Mouse (Mus musculus) CH12.LX (cell line): ENCODE measurements around the gene Tlr3. TPM values are rescaled to one million over a fixed set of nuclear protein-coding genes. Genes with fewer than 3 reads are reported as not detected.

Experiments used
- DNase-seq: peaks from one replicate; pipeline ENCODE4 v3.0.0-alpha.2; 2013; ENCODE audit errors: extremely low read depth
- H3K27ac ChIP-seq: 2 replicates; pipeline ENCODE4 v1.5.1; 2012; ENCODE audit warnings: low read depth, mild to moderate bottlenecking, control low read depth, moderate library complexity; ENCODE audit not compliant: insufficient read depth
- H3K27me3 ChIP-seq: replicated peaks from 2 replicates; pipeline ENCODE3; 2012; ENCODE audit warnings: inconsistent platforms
- H3K36me3 ChIP-seq, 2 experiments: replicated peaks in 1 of 2; 2 replicates each; pipeline versions ENCODE3 to v1.6.1; 2012; ENCODE audit warnings: inconsistent platforms in 1 of 2, low read length in 1 of 2, mild to moderate bottlenecking in 1 of 2, mixed read lengths in 1 of 2, moderate library complexity in 1 of 2; ENCODE audit not compliant: control insufficient read depth in 1 of 2, insufficient read depth in 1 of 2
- H3K4me1 ChIP-seq, 2 experiments: 2 replicates each; pipeline ENCODE4 v1.6.1; 2012; ENCODE audit warnings: inconsistent platforms in 1 of 2, moderate library complexity in 1 of 2; ENCODE audit not compliant: insufficient read depth in 2 of 2, control insufficient read depth in 1 of 2
- H3K4me2 ChIP-seq: 2 replicates; pipeline ENCODE4 v1.6.1; 2012; ENCODE audit warnings: low read depth, mild to moderate bottlenecking, control low read depth; ENCODE audit not compliant: poor library complexity, insufficient read depth, severe bottlenecking
- H3K4me3 ChIP-seq, 3 experiments: fragments of 150-350 bp in 1 of 3; sonication (generic) in 1 of 3; replicated peaks in 1 of 3; 2 replicates each; pipeline versions ENCODE3 to v1.5.1; 2011 to 2012; ENCODE audit warnings: low read depth in 2 of 3, low read length in 2 of 3, mild to moderate bottlenecking in 2 of 3, moderate library complexity in 2 of 3, control low read depth in 1 of 3, improper control_type of control experiment in 1 of 3, inconsistent platforms in 1 of 3, mixed read lengths in 1 of 3; ENCODE audit not compliant: poor library complexity in 1 of 3
- H3K79me2 ChIP-seq: replicated peaks from 2 replicates; pipeline ENCODE4 v1.6.1; 2012; ENCODE audit warnings: mild to moderate bottlenecking, moderate library complexity; ENCODE audit not compliant: control insufficient read depth, poor library complexity, insufficient read depth, severe bottlenecking; ENCODE audit errors: extremely low read depth
- H3K9ac ChIP-seq: 2 replicates; pipeline ENCODE4 v1.6.1; 2012; ENCODE audit warnings: low read depth, mild to moderate bottlenecking, control low read depth, moderate library complexity; ENCODE audit not compliant: insufficient read depth
- H3K9me3 ChIP-seq: replicated peaks from 2 replicates; pipeline ENCODE3; 2012; ENCODE audit warnings: low read length, inconsistent platforms, mixed read lengths
- EP300 ChIP-seq: IDR thresholded peaks from 2 replicates; pipeline ENCODE4 v1.6.1; 2011; ENCODE audit warnings: low read length, improper control_type of control experiment
- ETS1 ChIP-seq: conservative IDR thresholded peaks from 2 replicates; pipeline ENCODE4 v1.6.1; 2012; ENCODE audit warnings: low read depth, mild to moderate bottlenecking, inconsistent platforms, low read length, improper control_type of control experiment, moderate library complexity
- JUND ChIP-seq: conservative IDR thresholded peaks from 2 replicates; pipeline ENCODE4 v1.6.1; 2011; ENCODE audit warnings: low read depth, low read length, improper control_type of control experiment
- KAT2A ChIP-seq: IDR thresholded peaks from 2 replicates; pipeline ENCODE4 v1.6.1; 2012; ENCODE audit warnings: low read length, improper control_type of control experiment, inconsistent platforms; ENCODE audit not compliant: insufficient replicate concordance
- MAFK ChIP-seq: IDR thresholded peaks from 2 replicates; pipeline ENCODE4 v1.6.1; 2011; ENCODE audit warnings: low read length, improper control_type of control experiment; ENCODE audit not compliant: insufficient replicate concordance
- MAZ ChIP-seq: IDR thresholded peaks from 2 replicates; pipeline ENCODE4 v1.6.1; 2012; ENCODE audit warnings: low read depth, mild to moderate bottlenecking, inconsistent platforms, low read length, improper control_type of control experiment, moderate library complexity
- MEF2A ChIP-seq: IDR thresholded peaks from 2 replicates; pipeline ENCODE4 v1.6.1; 2014; ENCODE audit warnings: low read depth, mild to moderate bottlenecking, inconsistent platforms, low read length, improper control_type of control experiment, borderline replicate concordance
- MXI1 ChIP-seq: IDR thresholded peaks from 2 replicates; pipeline ENCODE4 v1.6.1; 2011; ENCODE audit warnings: mild to moderate bottlenecking, low read depth, low read length, improper control_type of control experiment
- NRF1 ChIP-seq: IDR thresholded peaks from 2 replicates; pipeline ENCODE4 v1.6.1; 2014; ENCODE audit warnings: low read depth, mild to moderate bottlenecking, inconsistent platforms, low read length, improper control_type of control experiment, moderate library complexity
- PAX5 ChIP-seq: IDR thresholded peaks from 2 replicates; pipeline ENCODE4 v1.6.1; 2012; ENCODE audit warnings: low read length, inconsistent platforms, mixed read lengths
- POLR2AphosphoS2 ChIP-seq: IDR thresholded peaks from 2 replicates; pipeline ENCODE4 v1.6.1; 2011; ENCODE audit warnings: low read depth, low read length, improper control_type of control experiment
- RCOR1 ChIP-seq: conservative IDR thresholded peaks from 2 replicates; pipeline ENCODE4 v1.6.1; 2012; ENCODE audit warnings: low read depth, mild to moderate bottlenecking, inconsistent platforms, low read length, improper control_type of control experiment
- TBP ChIP-seq: conservative IDR thresholded peaks from 2 replicates; pipeline ENCODE4 v1.6.1; 2011; ENCODE audit warnings: low read depth, low read length, improper control_type of control experiment
- USF1 ChIP-seq: IDR thresholded peaks from 2 replicates; pipeline ENCODE4 v1.6.1; 2014; ENCODE audit warnings: low read depth, mild to moderate bottlenecking, inconsistent platforms, low read length, improper control_type of control experiment
- ZKSCAN1 ChIP-seq: IDR thresholded peaks from 2 replicates; pipeline ENCODE4 v1.6.1; 2012; ENCODE audit warnings: low read depth, inconsistent platforms, low read length, improper control_type of control experiment, borderline replicate concordance
- ZMIZ1 ChIP-seq: IDR thresholded peaks from 2 replicates; pipeline ENCODE4 v1.6.1; 2012; ENCODE audit warnings: low read depth, mild to moderate bottlenecking, inconsistent platforms, low read length, improper control_type of control experiment
- dilution Hi-C: fragments of 300-500 bp; cut with MboI; formaldehyde crosslinking; loops from 2 replicates; pipeline ENCODE4 v1.14.3; 2020; ENCODE audit warnings: low sequenced_read_pairs; ENCODE audit not compliant: extremely low pct_unique_long_range_greater_than_20kb, extremely low pct_ligation_motif_present
- in situ Hi-C: fragments of 300-500 bp; cut with MboI; formaldehyde crosslinking; loops from 3 replicates; pipeline ENCODE4 v1.14.3; 2019; ENCODE audit warnings: low sequenced_read_pairs, low pct_ligation_motif_present, low pct_unique_long_range_greater_than_20kb, mixed read lengths
- polyA plus RNA-seq: library from polyadenylated mRNA; unstranded; fragments of >175 nt; gene quantifications from 2 replicates; pipeline ENCODE4 v1.2.1, GENCODE M21; 2012; ENCODE audit warnings: low read depth; ENCODE audit not compliant: insufficient read length
- total RNA-seq, 2 experiments: library from RNA; depleted of rRNA; stranded (reverse); fragments of 300-350 nt in 1 of 2; fragments of >200 nt in 1 of 2; gene quantifications; 2 replicates each; pipeline ENCODE4 v1.2.3; 2012 to 2014

Tlr3 gene
- total and polyA plus RNA-seq, 3 experiments: 0.04 to 1.7 (median 1.3) TPM

GRCm38 (mm10) chr8:45381075-45381962 lies 29.6 kb downstream of the Tlr3 start:
- in situ Hi-C loops: no loop called here
- no peak overlapping the region for H3K4me3 ChIP-seq

GRCm38 (mm10) chr8:45380598-45380997 lies 30.3 kb downstream of the Tlr3 start:
- no peak for DNase-seq
- Histone ChIP-seq H3K27me3 (no peaks in the 10 kb centered on the region), H3K9ac (no peak overlapping the region), H3K9me3 (no peaks in the 10 kb centered on the region), H3K4me2 (no peak overlapping the region), H3K4me1 (no peaks in the 10 kb centered on the region), H3K36me3 (no peaks in the 10 kb centered on the region), H3K4me3 (no peak overlapping the region), H3K79me2 (no peaks in the 10 kb centered on the region; the same call in 1 of the 2 replicates), H3K27ac (no peak overlapping the region)
- dilution Hi-C loops: no loop called here
- no peak for TF ChIP-seq MAZ
- TF ChIP-seq NRF1: no peak
- TF ChIP-seq JUND: no peak
- no peak for TF ChIP-seq RCOR1
- no peak for TF ChIP-seq ZKSCAN1
- no peak for TF ChIP-seq POLR2AphosphoS2
- TF ChIP-seq TBP: no peak
- TF ChIP-seq MXI1: no peak
- TF ChIP-seq KAT2A: no peak
- no peak for TF ChIP-seq MAFK
- TF ChIP-seq EP300: no peak
- TF ChIP-seq PAX5: no peak
- TF ChIP-seq USF1: no peak
- no peak for TF ChIP-seq MEF2A
- no peak for TF ChIP-seq ETS1
- in situ Hi-C loops: no loop called here

More at GRCm38 (mm10) chr8:45381075-45381962, 29.6 kb downstream of the Tlr3 start:
- dilution Hi-C loops: no loop called here
- no peaks in the 10 kb centered on the region for H3K27me3 ChIP-seq
- no peaks in the 10 kb centered on the region; the same call in 1 of the 2 replicates for H3K79me2 ChIP-seq
- no peak overlapping the region for H3K27ac ChIP-seq
- DNase-seq: no peak
- H3K4me2 ChIP-seq: no peak overlapping the region
- no peak for TF ChIP-seq JUND
- no peak for TF ChIP-seq ZMIZ1
- no peak for TF ChIP-seq ETS1
- no peaks in the 10 kb centered on the region for H3K9me3 ChIP-seq
- no peaks in the 10 kb centered on the region for H3K36me3 ChIP-seq
- H3K4me1 ChIP-seq: no peaks in the 10 kb centered on the region
- H3K9ac ChIP-seq: no peak overlapping the region
